Mouse (Mus musculus) frontal cortex, adult 2 months (tissue): ENCODE measurements around the gene Rptor. TPM values are rescaled to one million over a fixed set of nuclear protein-coding genes. Genes with fewer than 3 reads are reported as not detected.

Experiments used
- DNase-seq, 2 experiments: peaks; one replicate each; pipeline ENCODE4 v3.0.0; 2022; ENCODE audit warnings: low spot score in 1 of 2; ENCODE audit errors: extremely low spot score in 1 of 2
- polyA plus RNA-seq: library from polyadenylated mRNA; depleted of rRNA; stranded (reverse); fragments of >200 nt; gene quantifications from 2 replicates; pipeline ENCODE4 v1.2.3, GENCODE M21; 2012; rRNA removed

The Rptor gene
- polyA plus RNA-seq, 1 experiment: 38.6 TPM

DNA sequence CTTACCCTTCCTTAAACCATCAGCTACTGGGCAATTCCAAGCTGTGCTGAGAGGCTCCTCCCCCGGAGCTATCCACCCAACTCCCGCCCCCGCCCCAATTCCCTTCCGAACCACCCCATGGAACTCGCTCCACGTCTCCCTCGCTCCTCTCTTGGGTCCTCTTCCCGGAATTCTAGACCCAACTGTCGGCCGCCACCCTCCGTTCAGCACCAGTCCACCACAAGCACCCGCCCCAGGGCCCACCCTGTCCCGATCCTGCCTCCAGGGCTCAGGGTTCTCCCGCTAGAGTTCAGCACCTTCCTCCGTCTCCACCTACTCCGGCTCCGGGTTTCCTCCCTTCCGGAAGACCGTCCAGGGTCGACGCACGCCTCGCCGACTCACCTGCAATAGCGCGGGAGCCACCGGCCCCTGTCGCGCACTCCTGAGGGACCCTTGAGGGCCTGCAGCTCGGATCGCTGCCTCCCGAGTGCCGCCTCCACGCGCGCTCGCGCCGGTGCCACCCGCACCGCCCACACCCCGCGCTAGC lies 339.6 kb downstream of the Rptor start:
- peak in 1 of 2 experiments; percentile 56 for DNase-seq

DNA sequence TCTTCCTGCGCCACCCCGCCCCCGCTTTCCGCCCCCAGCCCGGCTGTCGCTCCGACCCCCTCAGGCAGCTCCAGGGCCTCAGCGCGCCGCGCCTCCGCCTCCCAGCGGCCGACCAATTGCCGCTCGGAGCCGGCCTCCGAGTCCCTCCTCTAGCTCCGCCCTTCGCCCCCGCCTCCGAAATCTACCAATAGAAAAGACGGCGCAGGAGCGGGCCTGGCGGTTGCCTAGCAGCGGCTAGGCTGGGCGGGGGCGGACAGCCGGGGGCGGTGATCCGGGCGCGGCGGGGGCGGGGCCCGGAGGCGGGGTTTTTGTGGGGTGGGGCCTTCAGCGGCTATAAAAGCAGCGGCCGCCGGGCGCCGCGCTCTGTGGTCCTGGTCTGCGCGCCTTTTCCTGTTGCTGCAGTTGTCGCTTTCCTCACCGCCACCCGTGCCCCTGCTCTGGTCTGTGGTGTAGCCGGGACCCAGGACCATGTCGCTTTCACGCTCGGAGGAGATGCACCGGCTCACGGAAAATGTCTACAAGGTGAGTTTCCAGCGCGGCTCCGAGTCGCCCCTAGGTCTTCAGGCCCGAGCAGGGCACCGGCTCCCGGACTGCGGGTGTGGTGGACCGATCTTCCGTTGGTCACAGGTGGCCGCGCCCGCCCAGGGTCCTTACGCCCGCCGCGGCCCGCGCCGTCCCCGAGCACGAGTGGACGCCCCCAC lies 340.2 kb downstream of the Rptor start, which contains the start of gene Baiap2:
Baiap2 (plus strand) TSS at position 37 of the 701 bp plus-strand sequence.
- DNase-seq: peak; percentile 95 to 98

DNA sequence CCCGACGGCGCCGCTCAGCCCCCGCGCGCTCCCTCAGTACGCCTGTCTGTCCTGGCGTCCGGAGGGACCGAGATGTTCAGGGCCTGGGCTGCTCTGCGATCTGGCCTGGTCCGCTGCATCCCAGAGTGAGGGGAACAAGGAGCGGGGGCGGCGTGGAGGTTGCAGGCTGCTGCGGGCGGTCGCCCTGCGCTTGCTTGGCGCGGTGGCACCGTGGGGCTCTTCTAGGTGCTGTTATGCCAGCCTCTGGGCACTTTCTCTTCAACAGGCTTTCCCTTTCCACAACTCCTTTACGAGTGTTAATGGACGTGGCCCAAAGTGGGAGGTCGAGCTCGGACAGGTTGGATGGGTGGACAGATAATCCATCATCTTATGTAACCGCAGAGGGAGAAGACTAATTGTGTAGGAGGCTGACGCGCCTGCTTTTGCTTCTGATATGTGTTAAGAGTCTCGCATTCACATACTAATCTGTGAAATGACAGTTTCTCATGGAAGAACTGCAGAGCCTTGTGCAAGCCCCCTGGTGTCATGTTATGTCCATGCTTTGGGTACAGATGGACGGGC lies 340.8 kb downstream of the Rptor start:
- no peak for DNase-seq

DNA sequence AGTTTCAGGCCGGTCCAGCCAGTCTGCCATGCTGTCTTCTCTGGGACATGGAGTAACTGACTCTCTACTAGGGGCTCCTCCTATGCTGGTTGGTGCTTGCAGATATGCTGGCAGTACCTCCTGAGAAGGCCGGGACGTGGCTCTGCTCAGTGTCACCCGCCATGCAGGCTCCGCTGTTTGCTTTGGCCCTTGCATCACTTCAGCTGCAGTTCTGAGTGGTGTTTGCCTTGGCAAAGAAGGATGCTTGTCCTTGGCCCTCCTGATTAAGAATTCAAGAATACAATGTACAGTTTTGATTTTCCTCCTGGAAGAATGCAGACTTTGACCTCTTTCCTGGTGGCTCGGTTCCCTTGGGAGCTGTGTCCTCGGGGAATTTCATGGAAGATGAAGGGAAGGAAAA lies 342.6 kb downstream of the Rptor start:
- DNase-seq: no peak

DNA sequence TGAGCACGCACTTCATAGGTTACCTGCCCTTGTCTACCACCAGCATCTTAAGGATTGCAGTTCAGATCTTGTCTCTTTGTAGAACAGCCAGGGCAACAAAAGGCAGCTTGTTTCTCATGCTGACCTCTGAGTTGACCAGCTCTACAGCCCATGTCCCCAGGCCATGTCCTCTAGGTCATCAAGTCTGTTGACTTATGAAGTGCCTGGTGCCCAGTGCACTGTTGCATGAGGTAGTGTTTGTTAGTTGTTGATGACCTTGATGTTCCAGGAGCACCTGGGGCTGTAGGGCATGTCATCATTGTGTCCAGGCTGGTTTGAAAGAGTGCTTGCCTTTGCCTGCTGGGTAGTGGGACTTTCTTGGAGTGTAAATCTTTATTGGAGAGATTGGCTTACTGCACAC lies 344.7 kb downstream of the Rptor start:
- DNase-seq: no peak

DNA sequence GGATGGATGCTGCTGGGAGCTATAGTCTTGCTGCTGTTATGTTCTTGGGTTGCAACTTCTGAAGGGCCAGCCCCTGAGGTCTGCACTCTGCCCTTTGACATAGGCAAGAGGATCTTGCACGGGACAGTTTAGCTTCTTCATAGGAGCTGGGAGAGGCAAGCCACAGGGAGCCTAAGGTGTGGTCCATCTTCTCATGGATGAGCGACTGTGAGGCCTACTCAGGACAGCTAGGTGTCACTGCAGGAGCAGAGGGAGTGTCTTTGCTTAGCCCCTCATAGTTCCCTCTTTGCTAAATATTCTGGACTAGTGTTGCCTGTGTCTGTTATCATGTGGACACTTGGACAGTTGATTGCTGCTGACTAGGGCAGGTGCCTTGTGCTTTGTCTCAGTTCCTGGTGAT lies 345.2 kb downstream of the Rptor start:
- no peak for DNase-seq

DNA sequence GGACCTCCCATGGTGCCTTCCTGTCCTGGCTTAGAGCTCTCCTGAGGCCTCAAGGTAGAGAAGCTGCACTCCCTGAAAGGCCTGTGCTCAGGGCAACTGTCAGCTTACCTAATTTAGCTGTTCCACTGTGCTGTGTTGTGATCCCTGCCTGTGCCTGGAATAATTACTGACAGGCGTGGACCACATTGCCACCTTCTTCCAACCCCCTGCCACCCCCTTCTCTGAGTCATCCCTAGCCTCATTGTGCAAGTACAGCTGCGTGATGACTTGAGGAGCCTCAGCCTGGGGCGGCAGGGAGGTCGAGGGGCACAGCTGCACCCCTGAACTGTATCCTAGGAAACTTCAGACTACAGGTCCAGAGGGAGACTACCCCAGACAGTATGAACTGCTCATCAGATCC lies 345.6 kb downstream of the Rptor start:
- DNase-seq: no peak

DNA sequence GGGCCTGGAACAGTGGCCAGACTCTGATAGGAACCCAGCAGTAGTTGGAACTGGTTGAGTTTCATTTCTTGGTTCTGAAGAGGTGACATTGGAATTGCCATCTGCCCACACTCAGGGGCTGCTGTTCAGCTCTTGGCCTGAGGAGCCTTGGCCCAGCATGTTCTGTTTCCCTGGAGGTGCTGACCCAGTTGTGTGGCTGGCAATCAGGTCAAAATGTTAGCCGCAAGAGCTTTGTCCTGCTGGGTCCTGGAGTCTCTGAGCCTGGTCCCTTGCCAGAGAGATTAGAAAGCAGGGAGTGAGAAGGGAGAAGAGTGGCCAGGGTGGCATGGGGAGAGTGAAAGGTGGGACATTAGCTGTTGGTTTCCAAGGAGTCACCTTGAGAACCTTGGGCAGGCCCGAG lies 346.1 kb downstream of the Rptor start:
- no peak for DNase-seq

Other genes starting within 250 kb of the Rptor start
- gene Sgsh, start 247.4 kb upstream of the Rptor start, polyA plus RNA-seq: 5.0 and 5.8 TPM in 2 replicates
- 5.9 and 6.6 TPM in 2 replicates for gene Slc26a11, start 247.3 kb upstream of the Rptor start, polyA plus RNA-seq
- gene Rnf213, start 209.8 kb upstream of the Rptor start, polyA plus RNA-seq: 8.9 and 9.1 TPM in 2 replicates
- gene Endov, start 111.6 kb upstream of the Rptor start, polyA plus RNA-seq: 21.3 and 21.9 TPM in 2 replicates
- gene Nptx1, start 55.2 kb upstream of the Rptor start, polyA plus RNA-seq: 84.6 and 86.3 TPM in 2 replicates